Mouse (Mus musculus) gastrocnemius, postnatal 36 days (tissue): Measurements from ENCODE around the gene Cd3e. TPM values are rescaled to one million over a fixed set of nuclear protein-coding genes. Genes with fewer than 3 reads are reported as not detected.
A peak's percentile ranks its signal among the peaks of the same experiment; 100 is the strongest.
"Not testable (repeated sequence)": the region's sequence is repeated elsewhere in the genome, so short reads cannot be mapped to it uniquely, and the experiment has no call there.

Source experiments
- DNase-seq, 2 experiments: peaks; one replicate each; pipeline ENCODE4 v3.0.0; 2022
- intact Hi-C: fragments of 180-260 bp; cut with DNase I; formaldehyde crosslinking; loops from one replicate; pipeline ENCODE4 v1.15.1; 2025
- long read RNA-seq, 2 experiments: library from polyadenylated mRNA; stranded (forward); transcript quantifications; one replicate each; pipeline ENCODE4 v2.0.0; 2021
- total RNA-seq, 2 experiments: library from RNA; stranded (reverse); gene quantifications; 2 replicates each; pipeline ENCODE4 v1.2.3; 2021

Gene Cd3e
- 1 to 10 TPM in 1 of 2 experiments, not detected in 1; 2.5 TPM for total RNA-seq
- long read RNA-seq, experiment 1: 0 reads
- long read RNA-seq, experiment 2: 0 reads

DNA sequence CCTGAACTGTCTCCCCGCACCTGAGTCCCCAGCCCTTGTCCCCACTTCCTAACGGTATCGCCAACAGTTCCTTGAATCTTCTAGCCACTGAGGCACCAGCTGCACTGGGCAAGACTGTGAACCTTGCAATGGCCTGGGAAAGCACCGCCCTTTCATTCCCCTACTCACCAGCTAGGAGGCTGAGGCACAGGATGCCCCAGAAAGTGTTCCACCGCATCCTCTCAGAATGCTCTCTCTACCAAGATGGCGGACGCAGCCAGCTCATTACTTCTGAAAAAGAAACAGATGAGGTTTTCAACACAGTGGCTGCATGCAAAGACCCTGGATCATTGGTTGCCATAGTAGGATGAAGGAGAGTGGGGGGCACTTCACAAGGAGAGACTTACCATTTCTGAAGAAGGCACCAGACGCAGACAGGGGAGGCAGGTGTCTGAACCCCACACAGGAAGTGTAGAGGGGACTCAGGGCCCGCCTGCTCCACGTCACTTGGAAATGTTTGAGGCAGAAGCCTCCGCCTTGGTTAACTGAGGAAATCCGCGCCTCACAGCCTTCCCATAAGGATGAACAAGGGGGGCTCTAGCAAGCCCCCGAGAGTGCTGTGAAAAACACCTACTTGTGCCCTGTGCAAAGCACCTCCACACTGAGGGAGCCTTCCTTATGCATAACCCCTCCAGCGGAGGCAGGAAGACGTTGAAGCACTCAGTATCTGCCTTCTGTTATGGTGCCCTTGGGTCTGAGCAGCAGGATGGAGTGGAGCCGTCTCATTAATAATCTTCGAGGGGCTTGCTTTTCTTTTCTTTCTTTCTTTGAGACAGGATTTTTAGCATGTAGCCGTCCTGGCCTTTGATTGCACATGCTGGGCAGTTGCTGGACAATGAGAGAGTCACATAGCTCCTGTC, at the start of gene Cd3e:
TSS of gene Cd3e (minus strand) at position 448 of the 899 bp plus-strand sequence.
- intact Hi-C loops: no loop called here
- DNase-seq: no peak

DNA sequence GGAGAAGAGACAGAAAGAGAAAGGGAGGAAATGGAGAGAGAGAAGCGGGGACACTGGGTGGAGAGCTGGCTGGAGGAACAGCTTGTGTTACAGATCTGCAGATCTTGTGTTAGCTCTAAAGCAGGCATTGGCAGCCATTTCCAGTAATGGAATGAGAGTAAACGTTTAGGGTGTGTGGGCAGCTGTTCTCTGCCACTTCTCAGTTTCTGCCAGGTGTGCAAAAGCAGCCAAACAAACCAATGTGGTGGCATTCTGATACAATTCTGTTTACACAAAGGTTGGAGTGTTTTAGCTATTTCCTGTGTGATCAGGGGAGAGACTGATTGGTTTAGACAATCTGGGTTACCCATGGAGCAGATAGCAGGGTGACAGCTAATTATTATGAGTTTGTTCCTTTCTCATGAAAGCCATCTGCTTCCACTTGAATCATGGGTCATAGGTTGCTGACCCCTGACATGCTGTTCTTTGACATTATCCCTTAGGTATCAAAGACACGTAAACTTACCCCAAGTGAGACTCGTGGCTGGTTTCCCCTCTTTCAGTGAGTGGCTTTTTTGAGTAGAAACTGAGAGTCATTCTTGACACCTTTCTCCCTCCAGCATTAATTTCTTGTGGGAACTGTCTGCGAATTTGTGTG, 49.0 kb upstream of the Cd3e start:
- no peak for DNase-seq
- intact Hi-C loops: no loop called here

DNA sequence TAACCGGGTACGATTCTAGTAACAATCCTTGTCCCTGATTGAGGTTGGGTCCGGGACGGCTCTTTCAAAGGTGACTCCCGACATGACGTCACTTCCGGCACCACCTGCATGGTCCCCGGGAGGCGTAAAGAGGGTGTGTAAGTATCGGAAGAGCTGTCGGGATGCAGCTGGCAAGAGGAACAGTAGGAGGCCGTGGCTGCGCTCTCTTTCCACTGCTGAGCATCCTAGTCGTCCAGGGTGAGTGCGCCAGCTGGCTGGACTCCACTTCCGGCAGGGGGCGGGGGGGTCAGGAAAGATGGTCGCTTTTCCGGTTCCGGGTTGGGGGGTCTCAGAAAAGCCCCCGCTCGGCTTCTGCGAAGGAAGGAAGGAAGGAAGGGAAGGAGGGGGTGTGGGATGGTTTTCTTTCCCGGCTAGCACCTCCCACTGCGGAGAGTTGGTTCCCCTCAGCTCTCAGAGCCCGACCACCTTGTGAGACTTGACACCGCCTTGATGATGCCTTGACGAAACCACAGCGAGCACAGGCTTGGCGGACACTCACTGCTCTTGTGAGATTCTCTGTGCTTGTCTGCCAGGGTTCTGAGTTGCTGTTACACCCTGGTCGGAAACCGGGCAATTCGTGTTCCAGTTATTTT, 45.8 kb upstream of the Cd3e start, which contains the start of gene Mpzl3:
TSS of gene Mpzl3 (plus strand) at position 105 of the 632 bp plus-strand sequence.
- DNase-seq: peak; percentile 62 to 67
- intact Hi-C loops: no loop called here

DNA sequence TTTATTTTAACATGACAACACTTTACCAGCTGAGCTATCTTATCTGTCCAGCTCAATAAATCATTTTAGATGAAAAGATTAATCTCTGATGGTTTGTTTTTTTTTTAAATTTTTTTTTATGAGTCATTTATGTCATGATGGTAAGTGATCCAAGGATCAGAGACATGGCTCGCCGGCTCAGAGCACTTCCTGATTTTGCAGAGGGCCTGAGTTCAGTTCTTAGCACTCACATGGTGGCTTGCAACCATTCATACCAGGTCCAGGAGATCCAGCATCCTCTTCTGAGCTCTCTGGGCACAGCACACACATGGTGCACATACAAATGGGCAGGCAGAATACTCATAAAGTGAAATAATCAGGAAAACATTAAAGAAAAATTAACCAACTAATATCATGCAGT, 40.9 kb upstream of the Cd3e start:
- intact Hi-C loops: no loop called here
- no peak for DNase-seq

DNA sequence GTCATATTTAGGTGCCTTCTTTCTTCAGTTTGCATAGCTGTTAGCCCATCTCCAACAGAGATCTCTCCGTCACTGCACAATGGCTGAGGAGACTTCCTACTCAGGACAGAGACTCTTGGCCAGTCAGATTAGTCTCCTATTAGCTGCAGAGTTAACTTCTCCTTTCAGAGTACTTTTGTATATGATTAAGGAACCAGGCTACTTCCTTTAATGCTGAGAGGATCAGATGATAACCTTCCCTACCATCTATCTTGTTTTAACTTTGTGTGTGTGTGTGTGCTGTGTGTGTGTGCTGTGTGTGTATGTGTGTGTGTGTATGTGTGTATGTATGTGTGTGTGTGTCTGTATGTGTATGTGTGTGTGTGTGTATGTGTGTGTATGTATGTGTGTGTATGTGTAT, 40.3 kb upstream of the Cd3e start:
- intact Hi-C loops: loop anchor here (5.0 kb wide), 1 partner anchor 78 kb away; no protein-coding TSS in a partner anchor
- DNase-seq: no peak

DNA sequence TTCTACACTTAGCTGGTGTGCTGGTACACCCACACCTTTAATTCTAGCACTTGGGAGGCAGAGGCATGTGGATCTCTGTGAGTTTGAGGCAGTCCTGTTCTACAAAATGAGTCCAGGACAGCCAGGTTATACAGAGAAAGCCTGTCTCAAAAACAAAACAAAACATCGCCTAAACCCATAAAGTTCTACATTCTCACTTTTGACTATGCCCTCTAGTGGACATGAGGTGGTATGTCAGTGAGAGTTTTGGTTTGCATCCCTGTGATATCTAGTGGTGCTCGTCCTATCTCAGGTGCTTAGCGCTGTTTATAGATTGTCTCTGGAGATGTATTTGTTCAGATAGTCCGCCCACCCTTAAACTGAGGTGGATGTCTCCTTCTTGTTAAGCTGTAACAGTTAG, 39.1 kb upstream of the Cd3e start:
- no peak for DNase-seq
- intact Hi-C loops: loop anchor here (5.0 kb wide), 1 partner anchor 79 kb away; no protein-coding TSS in a partner anchor

DNA sequence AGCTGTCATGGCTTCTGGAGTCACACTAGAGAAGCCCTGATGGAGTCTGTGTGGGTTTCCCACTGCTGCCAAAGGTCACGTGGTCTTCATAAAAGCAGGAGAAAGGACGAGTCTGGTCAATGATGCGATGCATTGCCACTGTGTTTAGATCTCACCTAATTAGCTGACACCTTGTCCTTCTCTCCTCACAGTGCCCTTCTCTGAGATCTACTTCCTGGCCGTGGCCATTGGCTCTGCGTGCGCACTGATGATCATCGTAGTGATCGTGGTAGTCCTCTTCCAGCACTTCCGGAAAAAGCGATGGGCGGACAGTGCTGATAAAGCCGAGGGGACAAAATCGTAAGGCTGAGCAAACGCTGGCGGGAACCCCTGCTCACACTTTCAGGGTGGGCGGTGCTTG, 37.5 kb upstream of the Cd3e start:
- intact Hi-C loops: loop anchor here (5.0 kb wide), 1 partner anchor 80 kb away; no protein-coding TSS in a partner anchor
- DNase-seq: no peak

DNA sequence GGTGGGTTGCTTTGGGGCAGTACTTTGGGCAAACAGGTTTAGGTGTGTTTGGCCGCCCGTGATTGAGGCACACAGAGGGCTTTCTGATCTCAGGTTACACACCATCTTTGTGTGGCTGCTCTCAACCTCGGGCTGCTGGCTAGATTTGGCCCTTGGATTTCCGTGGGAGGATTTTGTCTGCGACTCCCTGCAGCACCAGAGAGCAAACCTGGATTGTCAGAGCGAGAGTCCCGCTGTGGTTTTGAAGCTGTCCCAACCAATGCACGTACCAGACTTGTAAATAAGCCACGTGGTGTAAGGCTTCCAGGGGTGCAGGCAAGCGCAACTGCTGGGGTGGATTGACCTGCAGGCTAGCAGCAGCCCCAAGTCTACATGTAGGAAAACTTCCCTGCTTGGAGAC, 33.5 kb upstream of the Cd3e start:
- intact Hi-C loops: no loop called here
- no peak for DNase-seq

DNA sequence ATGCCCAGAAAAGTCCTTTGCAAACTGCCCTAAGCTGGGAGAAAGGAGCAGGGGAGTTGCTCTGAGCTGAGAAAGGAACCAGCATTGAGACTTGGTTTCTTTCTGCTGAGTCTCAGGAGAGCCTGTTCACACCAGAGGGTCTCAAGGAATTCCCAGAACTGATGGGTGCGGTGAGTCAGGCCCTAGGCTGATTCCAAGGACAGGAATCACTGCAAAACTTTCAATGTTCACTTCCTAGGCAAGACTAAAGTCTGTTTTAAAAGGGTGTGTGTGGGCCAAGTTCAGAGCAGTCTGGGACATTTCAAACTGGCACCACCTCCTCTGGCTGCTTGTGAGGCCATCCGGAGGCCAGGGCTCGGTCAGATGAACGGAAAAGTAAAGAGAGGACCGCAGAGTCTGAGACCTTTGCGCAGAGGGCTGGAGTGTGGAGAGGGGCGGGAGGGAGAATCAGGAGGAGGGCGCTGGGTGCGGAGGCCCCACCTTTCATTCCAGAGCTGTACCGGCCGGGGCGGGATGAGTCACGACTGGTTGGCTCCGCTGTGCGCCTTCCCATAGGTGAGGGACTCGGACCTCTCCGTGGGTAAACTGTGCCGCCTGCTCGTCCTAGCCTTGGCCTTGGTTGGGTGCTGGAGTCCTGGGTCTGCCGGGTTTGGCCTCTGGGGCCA, 32.8 kb upstream of the Cd3e start:
- DNase-seq: no peak
- intact Hi-C loops: no loop called here

DNA sequence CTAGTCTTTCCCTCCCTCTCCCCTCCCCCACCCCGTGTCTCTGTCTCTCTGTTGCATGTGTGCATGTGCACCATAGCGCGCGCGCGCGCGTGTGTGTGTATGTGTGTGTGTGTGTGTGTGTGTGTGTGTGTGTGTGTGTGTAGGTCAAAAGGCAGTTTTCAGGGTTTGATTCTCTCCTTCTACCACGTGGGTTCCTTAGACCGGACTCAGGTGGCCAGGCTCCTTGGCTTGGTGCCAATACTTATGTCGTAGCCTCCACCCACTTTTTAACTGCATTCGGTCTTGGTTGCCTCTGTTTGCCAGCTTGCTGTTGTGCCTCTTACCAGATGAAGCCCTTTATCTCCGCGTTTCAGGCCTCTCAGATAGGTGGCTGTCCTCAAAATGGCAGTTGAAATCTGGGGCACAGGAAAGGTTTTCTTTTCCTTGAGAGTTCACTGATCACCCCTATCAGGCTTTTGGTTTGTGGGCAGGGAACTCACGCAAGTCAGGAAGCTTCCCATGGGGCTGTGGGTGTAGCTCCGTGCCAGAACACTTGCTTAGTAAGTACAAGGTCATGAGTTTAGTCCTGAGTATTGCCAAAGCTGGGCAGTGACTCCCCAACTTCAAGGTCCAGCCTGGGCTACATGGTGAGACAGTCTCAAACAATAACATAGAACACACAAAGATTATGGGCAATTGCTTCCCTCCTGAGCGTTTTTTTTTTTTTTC, 31.9 kb upstream of the Cd3e start:
- intact Hi-C loops: no loop called here
- no peak for DNase-seq

DNA sequence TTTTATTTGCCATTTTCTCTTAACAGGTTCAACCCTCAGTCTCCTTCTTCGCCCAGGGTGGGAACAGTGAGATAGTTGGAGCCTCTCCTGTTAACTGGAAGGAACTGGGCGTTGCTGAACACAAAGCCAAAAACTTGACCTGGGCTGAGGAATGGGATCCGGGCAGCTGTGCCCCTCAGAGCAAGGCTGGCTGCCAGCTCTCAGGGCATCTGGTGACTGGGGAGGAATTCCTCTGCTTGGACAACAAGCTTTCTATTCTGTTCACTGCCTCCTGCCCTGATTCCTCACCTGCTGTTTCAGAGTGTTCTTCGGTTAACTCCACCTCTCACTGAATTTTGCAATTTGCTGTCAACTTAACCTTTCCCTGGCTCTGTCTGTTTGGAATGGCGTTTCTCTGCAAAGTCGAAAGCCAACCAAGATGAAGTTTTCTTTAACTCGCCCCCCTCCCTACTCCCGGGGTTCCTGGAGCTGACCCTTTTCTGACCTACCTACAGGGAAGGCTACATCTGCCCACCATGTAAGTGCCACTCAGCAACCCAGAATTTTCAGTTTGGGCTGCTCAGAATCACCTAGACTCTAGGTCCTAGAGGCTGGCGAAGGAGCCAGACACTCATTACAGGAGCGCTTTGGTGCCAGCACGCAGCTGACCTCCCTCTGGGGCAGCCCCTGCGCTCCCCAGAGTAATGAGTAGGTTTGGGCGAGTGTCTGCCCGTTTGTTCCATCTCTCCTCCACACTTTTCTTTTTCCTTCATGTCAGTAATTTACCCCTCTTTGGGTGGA, 30.8 kb upstream of the Cd3e start:
- no peak for DNase-seq
- intact Hi-C loops: no loop called here

DNA sequence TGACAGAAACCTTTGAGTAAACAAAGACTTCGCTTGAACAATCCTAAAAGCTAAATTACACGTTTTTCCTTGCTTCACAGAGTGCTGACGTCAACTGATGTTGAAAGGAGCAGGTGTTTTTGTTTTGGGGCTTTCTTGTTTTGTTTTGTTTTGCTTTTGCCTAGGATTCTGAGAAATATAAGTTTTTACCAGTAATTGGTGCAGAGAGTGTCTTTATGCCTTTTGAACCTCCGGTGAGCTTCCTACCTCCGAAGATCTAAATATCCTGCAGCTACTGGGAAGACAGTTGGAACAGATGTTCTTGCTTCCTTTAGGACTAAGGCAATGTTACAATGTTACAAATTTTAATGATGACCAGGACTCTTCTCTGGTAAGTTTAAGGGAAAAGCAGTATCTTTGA, 30.1 kb upstream of the Cd3e start, which contains the start of gene Mpzl2:
TSS of gene Mpzl2 (plus strand) at position 301 of the 400 bp plus-strand sequence.
- no peak for DNase-seq
- intact Hi-C loops: no loop called here

DNA sequence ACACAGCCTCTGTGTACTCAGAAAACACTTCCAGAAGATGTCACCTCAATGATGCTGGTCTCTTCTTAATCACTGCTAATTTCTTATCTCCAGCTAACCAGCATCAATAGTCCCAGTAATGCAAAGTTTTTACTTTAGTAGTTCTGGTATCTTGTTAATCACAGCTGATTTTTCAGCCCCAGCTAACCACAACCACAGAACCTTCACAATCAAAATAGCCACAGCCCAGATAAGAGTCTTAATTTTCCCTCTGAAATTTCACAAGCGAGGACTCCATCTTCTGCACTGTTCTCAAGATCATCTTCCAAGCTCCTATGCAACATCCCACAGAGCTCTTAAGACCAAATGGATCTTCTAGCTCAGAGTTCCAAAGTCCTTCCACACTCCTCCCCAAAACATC, 28.4 kb upstream of the Cd3e start:
- DNase-seq, intact Hi-C loops: not testable (repeated sequence)

DNA sequence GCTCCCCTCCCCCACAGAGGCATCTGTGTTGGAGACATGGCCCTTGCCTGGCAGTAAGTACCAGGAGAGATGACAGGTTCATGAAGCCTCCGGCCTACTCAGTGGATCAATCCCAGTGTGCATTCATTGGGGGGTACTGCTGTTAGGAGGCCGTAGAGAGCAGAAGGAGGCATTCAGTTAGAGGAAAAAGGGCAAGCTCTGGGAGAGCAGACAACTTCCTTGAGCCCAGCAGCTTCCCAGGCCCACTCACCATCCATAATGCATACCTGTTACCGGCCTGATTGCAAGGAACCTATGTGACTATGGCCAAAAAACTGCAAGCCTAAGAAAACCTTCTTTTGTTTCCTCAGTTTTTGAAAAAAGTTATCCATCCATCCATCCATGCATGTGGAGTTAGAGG, 25.1 kb upstream of the Cd3e start:
- no peak for DNase-seq
- intact Hi-C loops: no loop called here

DNA sequence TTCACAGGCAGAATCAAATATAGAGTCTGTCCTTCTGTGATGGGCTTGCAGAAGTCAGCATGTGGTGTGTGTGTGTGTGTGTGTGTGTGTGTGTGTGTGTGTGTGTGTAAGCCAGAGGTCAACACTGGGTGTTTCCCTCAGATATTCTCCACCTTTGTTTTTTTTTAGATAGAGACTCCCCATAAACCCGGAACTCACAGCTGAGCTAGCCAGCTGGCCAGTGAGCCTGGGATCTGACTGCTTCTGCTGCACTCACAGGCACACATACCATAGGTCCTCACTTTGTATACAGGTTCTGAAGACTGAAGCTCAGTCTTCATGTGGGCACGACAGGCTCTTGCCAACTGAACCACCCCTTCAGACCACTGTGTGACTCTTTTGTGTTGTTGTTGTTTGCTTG, 22.8 kb upstream of the Cd3e start:
- DNase-seq: no peak
- intact Hi-C loops: no loop called here

DNA sequence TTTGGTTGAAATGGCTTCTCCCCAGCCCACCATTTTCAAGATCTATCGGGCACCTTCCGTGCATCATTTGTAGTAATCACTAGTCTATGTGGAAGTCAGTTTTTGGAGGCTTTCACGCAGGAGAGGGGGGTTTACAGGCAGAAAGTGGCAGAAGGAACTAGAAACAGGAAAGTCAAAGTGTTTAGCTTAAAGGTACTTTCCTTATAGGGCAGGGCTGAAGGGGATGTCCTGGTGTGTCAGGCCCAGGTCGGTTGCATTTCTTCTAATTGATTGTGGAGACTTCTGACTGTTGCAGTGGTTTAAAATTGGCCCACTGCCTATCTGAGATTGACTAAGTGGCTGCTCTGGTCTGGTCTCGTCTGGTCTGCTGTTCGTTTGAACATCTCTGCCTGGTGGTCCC, 20.9 kb upstream of the Cd3e start:
- no peak for DNase-seq
- intact Hi-C loops: no loop called here

DNA sequence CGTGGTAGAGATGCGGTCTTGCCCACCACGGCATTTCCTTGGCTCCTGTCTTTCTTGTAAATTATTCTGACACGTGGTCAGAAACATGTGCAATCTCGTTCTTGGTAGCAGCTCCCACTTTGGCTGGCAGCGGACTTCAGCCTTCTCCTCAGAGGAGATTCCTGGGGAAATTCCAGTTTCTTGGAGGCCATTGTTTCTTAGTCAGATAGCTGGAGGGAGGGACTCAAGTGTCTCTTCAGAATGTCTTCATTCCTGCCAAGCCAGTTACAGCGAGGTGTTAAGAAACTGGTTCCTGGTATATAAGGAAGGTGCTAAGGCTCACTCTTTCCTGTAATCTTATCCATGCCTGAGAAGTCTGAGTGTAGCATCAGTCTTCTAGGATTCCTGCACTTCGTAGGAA, 17.9 kb upstream of the Cd3e start:
- no peak for DNase-seq

DNA sequence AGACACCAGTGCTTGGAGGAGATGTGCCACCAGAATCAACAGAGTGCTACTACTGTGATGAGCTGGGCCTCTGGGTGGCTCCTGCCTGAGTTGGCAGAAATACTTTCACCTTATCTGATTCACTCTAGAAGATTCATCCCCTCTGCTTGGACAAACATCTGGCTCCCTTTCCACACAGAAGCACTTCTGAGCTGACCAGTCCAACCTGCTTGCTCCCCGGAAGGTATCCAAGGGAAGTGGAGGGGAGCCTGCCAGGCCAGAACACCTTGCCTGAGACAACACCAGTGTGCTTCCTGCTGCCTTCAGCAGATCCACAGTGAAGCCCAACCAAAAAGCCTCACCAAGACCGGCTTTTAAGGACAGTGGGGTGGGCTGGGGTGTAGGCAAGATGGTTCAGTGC, 14.8 kb upstream of the Cd3e start:
- DNase-seq: no peak
- intact Hi-C loops: loop anchor here (5.0 kb wide), 2 partner anchors 108 to 123 kb away; no protein-coding TSS in a partner anchor

More for the DNA sequence above, 17.9 kb upstream of the Cd3e start:
- intact Hi-C loops: no loop called here

DNA sequence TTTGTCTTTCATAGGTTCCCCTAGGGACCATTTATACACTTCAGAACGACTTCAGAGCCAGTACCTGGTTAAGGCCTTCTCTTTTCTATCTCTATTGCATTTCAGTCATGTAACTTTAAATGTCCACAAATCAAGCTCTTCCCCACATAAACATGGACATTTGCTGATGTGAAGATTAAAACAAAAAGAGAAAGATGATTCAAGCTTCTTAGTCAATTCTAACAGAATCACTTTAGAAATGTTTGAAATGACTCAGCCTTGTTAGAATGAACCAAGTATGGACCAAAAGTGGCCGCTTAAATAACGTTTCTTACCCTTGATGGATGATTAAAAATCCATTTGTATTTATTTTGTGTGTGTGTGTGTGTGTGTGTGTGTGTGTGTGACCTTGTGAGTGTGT, 14.2 kb upstream of the Cd3e start:
- intact Hi-C loops: loop anchor here (5.0 kb wide), 2 partner anchors 109 to 124 kb away; no protein-coding TSS in a partner anchor
- DNase-seq: no peak
